Mouse (Mus musculus) splenic B cell, adult 2 months (primary cell): ENCODE data around the gene Erbb4.
"Not testable (repeated sequence)": the region's sequence is repeated elsewhere in the genome, so short reads cannot be mapped to it uniquely, and the experiment has no call there.

Experiments
- DNase-seq: peaks from one replicate; pipeline ENCODE4 v3.0.0-alpha.2; 2011; ENCODE audit warnings: low read depth, low spot score
- H3K27me3 ChIP-seq: 2 replicates; pipeline ENCODE4 v1.6.1; 2012; ENCODE audit warnings: mild to moderate bottlenecking, low read length, moderate library complexity, mixed read lengths; ENCODE audit not compliant: control insufficient read depth, poor library complexity, insufficient read depth, severe bottlenecking
- H3K36me3 ChIP-seq: 2 replicates; pipeline ENCODE4 v1.6.1; 2012; ENCODE audit warnings: mild to moderate bottlenecking, low read length, moderate library complexity, mixed read lengths; ENCODE audit not compliant: control insufficient read depth, poor library complexity, insufficient read depth, severe bottlenecking

Erbb4 gene

DNA sequence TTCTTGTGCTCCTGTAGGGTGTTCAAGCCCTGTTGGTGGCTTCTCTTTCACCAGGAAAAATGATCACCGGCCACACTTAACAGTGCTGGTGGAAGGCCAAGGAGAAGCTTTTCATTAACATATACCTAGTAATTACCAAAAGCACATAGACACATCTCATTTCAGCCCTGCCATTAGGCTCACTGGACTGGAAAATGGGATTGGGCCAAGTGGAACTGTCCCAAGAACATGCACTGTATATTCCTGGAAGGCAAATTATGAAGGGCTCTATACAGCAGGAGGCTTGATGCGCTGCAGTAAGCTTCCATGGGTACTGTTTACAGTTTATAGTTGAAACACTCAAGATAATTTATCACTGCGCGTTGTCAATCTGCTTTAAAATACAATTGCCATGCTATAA is 248.4 kb downstream of the Erbb4 start:
- DNase-seq, result no peak
- H3K36me3 ChIP-seq, result no peaks in the 10 kb centered on the region
- H3K27me3 ChIP-seq, result no peaks in the 10 kb centered on the region

DNA sequence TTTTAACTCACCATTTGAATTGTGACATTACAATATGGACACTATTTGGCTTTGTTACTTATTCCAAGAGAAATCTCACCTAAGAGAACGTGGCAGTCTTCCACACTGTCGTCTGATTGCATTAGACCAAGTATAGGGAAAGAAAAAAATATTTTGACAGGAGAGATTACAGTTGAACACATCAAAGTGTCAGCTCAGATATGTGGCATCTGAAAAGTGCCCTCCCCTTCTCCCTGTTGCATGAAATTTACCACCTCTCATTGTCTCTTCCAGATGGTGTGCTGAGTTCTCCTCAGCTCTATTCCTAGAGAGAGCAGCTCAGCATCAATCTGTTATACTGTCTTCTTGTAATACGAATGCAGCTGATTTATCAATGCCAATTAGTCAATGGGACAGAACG is 268.5 kb downstream of the Erbb4 start:
- H3K27me3 ChIP-seq, result no peaks in the 10 kb centered on the region
- DNase-seq, result no peak
- no peaks in the 10 kb centered on the region for H3K36me3 ChIP-seq

DNA sequence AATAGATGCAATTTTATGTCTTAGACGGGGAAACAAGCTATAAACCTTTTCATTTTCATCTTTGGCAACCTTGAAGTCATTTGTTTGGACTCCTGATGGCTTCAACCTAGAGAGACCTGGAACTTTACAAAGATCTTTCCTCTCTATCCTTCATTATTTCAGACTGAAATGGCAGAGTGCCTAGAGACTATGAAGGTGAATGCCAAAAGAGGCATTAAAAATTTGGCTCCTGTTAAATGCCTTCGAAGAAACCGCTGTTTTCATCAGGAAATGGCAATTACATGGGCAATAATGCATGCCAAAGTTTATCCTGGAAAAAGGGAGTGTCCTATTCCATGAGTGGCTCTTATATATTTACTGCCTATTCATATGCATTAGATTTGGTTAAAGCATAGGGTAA is 273.2 kb downstream of the Erbb4 start:
- Histone ChIP-seq H3K36me3 (no peaks in the 10 kb centered on the region), H3K27me3 (no peaks in the 10 kb centered on the region)
- no peak for DNase-seq

DNA sequence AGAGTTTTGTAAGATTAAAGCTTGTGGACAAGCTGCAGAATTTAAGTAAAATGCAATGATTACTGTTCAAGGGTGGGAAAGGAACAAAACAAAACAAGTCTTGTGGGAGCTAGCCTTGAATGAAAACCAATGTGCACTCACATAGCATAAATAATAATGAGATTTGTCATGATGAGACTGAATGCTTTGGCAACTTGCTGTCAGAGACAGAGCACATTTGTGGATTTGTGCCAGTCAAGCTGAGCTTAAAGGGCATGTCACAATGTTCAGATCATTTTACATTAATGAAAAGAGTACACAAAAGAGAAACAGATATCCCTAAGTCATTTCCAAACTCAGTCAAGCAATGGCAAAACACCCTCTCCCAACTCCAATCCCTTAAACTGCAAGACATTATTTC is 275.8 kb downstream of the Erbb4 start:
- H3K27me3 ChIP-seq, result no peaks in the 10 kb centered on the region
- no peak for DNase-seq
- no peaks in the 10 kb centered on the region for H3K36me3 ChIP-seq

DNA sequence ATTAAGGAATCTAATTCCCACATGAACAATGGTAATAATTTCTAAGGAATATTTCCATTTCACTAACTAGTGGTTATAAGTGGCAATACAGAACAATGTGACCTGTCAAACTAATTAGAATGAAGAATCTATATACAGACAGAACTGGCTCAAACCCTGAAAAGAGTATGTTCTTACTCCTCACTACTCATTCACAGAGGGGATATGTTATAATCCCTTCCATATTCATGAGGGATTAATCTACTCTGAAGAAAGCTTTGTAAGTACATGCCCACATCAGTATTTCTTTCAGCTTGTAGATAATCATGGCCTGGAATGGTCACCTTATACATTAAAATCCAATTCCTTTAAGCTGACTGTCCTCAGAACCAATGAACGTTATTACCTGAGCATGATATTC is 276.3 kb downstream of the Erbb4 start:
- no peaks in the 10 kb centered on the region for H3K27me3 ChIP-seq
- no peaks in the 10 kb centered on the region for H3K36me3 ChIP-seq
- no peak for DNase-seq

DNA sequence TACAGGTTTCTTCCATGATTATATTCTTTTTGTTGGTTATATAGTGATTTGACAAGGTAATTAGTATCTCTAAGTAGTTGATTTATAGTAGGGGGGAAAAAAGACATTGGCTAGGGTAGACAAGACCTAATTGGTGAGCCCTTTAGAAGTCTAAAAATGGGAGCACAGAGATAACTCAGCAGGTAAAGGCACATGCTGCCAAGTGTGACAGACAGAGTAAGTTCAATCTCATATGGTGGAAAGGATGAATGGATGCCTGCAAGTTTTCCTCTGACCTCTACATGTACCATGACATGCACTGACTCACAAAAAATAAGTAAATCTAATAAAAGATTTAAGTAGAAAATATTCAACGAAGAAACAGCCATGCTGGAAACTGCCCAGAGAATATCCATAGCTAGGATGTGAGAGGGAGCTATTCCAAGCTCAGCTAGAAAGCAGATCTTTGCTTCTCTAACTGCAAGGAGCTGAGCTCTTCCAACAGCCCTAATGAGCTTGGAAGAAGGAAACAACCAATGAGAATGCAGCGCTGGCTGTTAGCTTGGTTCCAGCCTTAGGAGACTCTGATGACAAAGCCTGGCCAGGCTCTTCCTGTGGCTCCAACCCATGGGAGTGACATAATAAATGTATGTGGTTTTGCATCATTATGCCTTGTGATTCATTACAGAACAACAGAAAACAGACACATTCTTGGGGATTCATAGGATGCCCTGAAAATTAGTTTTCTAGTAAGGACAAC is 277.2 kb downstream of the Erbb4 start:
- Histone ChIP-seq H3K36me3 (no peaks in the 10 kb centered on the region), H3K27me3 (no peaks in the 10 kb centered on the region)
- DNase-seq, result no peak

DNA sequence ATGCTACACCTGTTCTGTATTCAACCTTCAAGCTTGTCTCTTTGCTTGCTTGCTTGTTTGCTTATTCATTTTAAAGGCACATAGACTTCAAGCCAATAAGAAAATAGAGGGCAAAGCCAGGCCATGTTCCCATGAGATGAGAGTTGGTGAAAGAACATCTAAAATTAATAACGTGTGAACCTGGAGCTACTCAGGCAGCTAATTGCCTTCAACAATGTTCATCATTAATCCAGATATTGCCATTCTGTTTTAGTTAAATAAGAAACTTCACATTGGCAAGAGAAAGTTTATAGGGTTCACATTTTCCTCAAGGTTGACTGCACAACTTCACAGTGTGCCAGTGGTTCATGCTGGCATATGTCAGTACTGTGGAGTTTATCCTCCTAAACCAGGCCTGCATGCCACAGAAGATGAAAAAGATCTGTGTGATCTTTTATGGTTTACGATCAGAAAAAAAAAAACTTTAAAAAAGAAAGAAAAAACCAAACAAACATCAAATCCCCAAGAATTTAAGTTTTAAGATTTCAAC is 284.7 kb downstream of the Erbb4 start:
- no peak for DNase-seq
- Histone ChIP-seq H3K27me3 (no peaks in the 10 kb centered on the region), H3K36me3 (no peaks in the 10 kb centered on the region)

DNA sequence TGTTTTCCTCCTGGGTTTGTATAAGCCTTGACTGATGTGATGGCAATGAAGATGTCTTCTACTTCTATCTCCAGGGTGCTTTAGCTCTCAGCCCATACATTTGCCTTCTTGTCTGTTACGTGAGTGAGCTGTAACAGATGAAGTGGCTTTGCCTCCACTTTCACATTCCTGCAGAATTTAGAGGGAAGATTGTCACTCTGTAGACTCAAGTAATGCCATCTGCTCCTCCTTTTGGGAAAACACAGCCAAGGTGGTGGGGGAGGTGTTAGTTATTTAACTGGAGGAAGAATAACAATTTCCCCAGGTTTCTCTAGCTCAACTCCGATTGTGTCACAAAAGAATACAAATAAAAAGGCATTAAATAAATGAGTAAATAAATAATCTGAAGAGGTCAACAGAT is 301.1 kb downstream of the Erbb4 start:
- H3K36me3 ChIP-seq, result no peaks in the 10 kb centered on the region
- no peak for DNase-seq
- no peaks in the 10 kb centered on the region for H3K27me3 ChIP-seq

DNA sequence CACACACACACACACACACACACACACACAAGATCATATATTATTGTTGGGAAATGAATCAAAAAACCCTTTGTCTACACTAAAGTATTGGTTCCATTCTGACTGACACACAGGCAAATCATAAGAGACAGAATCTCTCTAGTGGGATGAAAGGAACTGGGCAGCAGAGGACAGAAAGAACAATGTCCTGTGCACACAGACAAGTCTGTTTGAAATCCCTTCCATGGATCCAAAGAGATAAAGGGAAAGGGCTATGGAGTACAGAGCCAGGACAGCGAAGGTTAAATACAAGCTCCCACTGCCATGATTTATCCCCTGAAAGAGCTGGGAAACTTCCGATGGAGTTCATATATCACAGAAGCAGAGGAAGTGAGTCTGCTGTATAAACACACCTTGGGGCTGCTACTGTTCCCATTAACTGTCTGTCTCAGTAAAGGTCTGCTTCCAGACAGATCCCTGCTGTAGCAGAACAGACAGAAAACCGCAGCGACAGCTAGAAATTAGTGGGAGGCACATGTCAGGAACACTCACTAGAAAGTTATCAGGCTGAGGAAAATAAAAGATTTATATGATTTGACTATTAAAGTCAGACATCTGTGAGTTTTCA is 320.3 kb downstream of the Erbb4 start:
- Histone ChIP-seq H3K36me3 (no peaks in the 10 kb centered on the region), H3K27me3 (no peaks in the 10 kb centered on the region; the same call in 1 of the 2 replicates)
- no peak for DNase-seq

DNA sequence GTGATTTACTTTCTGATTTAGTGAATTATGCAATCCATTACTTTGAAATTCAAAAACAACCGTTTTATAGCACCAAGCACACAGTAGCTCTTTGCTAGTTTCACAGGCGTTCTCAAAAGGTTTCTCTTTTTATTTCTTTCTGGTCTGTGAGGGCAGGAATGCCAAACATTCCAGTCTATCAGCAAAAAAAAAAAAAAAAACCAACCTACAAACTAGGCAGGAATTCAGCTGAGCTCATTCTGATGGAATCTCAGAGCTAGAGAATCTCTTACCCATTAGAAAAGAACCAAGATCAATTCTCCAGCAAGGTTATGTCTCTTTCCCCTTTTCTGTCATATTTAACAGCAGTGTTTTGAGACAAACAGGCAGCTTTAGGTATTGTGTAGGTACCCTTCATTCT is 327.2 kb downstream of the Erbb4 start:
- Histone ChIP-seq H3K36me3 (no peaks in the 10 kb centered on the region), H3K27me3 (no peaks in the 10 kb centered on the region)
- DNase-seq, result no peak

DNA sequence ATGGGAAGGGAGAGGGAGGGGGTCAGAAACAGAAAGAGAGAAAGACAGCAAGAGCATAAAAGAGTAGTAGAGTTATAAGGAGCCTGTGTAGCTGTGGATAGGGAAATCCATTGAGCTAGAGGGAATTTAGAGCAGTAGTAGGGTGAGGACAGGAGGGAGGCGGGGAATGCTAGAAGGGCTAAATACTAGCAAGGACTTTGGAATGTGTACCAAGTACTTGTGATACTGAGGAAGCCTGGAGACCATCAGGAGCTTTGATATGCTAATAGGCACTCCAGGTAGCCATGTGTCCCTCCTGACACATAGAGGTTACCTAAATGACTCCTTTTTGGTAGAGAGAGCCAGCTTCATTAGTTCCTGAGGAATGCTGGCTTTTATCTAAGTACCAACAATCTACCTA is 327.8 kb downstream of the Erbb4 start:
- H3K36me3 ChIP-seq, result no peaks in the 10 kb centered on the region
- H3K27me3 ChIP-seq, result no peaks in the 10 kb centered on the region
- DNase-seq, result no peak

DNA sequence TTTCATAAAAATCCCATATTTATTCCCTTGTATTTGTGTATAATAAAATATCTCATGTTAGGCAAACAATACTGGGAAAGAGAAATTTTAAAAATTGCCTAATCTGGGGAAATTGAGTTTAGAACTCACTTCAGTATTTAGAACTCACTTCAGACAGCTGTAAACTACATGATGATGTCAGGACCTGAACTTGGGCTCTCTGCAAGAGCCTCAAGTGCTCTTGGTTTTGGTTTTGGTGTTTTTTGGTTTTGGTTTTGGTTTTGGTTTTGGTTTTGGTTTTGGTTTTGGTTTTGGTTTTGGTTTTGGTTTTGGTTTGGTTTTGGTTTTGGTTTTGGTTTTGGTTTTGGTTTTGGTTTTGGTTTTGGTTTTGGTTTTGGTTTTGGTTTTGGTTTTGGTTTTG is 341.8 kb downstream of the Erbb4 start:
- peak; percentile 29 for DNase-seq
- H3K27me3 ChIP-seq, H3K36me3 ChIP-seq: not testable (repeated sequence)

DNA sequence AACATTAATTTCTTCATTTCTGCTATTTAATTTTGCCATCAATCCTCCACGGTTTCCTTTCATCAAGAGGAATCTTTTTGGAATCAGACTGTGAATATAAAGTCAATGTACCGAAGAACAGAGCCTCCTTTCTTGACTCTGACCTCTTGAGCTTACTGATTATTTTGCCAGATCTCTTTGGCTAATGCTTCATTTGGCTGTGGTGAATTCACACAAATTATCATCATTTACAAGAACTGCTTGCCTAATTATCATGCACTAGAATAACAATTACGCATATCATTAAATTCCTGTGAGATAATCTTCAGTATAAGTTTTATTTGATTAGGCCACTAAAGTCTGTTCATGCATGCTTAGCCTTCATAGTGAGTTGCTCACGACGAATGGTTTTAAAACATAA is 345.4 kb downstream of the Erbb4 start:
- no peak for DNase-seq
- Histone ChIP-seq H3K27me3 (no peaks in the 10 kb centered on the region), H3K36me3 (no peaks in the 10 kb centered on the region)

DNA sequence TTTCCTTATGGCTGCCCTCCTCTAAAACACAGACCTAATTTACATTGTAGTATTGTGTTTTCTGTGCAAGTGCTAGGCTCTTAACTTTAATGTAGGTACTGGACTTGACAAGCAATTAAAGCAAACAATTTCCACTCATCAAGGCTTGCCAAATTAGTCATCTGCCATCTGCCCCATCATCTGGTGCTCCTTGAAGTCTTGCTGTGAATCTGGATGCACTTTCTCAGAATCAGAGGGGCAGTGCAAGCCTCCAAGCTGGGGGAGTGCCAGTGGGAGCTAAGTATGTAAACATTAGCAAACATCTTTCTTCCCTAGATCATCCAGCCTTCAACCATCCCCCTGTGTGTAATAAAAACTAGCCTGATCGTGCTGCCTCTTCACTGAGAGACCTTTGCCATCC is 358.9 kb downstream of the Erbb4 start:
- DNase-seq, result no peak
- H3K36me3 ChIP-seq, result no peaks in the 10 kb centered on the region
- H3K27me3 ChIP-seq, result no peaks in the 10 kb centered on the region

DNA sequence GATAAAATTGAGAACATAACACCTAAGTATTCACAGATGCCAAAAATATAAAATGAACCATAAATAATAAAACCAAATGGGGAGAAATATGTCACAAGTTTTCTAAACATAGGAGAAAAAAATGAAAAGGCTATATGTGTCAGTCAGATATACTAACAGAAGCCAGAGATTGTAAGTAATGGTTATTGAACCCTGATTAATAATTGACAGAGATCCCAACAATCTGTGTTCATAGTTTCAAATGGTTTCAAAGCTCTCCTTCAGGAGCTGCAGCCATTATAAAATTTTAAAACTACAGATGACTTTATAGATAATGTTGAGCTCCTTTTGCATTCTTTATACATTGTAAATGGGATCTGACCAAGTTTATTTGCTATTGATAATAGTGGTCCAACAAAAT is 426.4 kb downstream of the Erbb4 start:
- H3K36me3 ChIP-seq, result no peaks in the 10 kb centered on the region
- no peaks in the 10 kb centered on the region for H3K27me3 ChIP-seq
- DNase-seq, result no peak

DNA sequence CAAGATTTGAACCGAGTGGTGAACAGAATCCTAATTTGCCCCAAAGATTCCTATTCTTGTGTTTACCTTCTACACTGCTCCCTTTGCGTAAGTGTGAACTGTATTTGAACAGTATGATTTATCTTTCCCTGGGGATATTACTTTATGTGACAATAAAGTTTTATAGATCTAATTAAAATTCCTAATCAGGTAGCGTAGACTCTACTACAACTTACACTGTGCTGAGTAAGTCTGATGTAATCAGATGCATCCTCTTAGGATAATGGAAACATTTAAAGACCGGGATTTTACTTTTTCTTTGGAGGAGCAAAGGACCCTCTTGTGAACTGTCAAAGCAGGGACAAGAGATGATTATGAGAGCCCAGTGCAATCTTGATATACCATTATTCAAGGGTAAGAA is 433.2 kb downstream of the Erbb4 start:
- Histone ChIP-seq H3K27me3 (no peaks in the 10 kb centered on the region), H3K36me3 (no peaks in the 10 kb centered on the region)
- no peak for DNase-seq
